Mouse (Mus musculus) Patski (cell line): ENCODE results near the gene Fgf16. TPM values are rescaled to one million over a fixed set of nuclear protein-coding genes. Genes with fewer than 3 reads are reported as not detected.

Experiments
- ATAC-seq: fragments of 100-300 bp; one replicate; pipeline ENCODE4 v1.8.0; 2021
- CTCF ChIA-PET: fragments of 350-600 bp; sonication (Branson Sonifier 250); formaldehyde crosslinking; loops from one replicate; lab custom pipeline; 2022; ENCODE audit warnings: inconsistent platforms; lab: Charles Lee
- POLR2A ChIA-PET: fragments of 350-600 bp; sonication (Branson Sonifier 250); formaldehyde crosslinking; loops from one replicate; lab custom pipeline; 2022; ENCODE audit warnings: antibody characterized with exemption, inconsistent platforms; lab: Charles Lee
- DNase-seq: peaks from one replicate; pipeline ENCODE4 v3.0.0-alpha.2; 2011; ENCODE audit warnings: low read depth, low spot score
- H3K27me3 ChIP-seq: fragments of 371-371 bp; one replicate; pipeline ENCODE4 v1.5.1; 2021
- CTCF ChIP-seq: fragments of 100-300 bp; IDR thresholded peaks from one replicate; pipeline ENCODE4 v1.5.1; 2021
- in situ Hi-C: fragments of 300-500 bp; cut with MboI; formaldehyde crosslinking; loops from 3 replicates; pipeline ENCODE4 v1.11.1; 2018; ENCODE audit warnings: low pct_unique_long_range_greater_than_20kb, mixed read lengths
- polyA plus RNA-seq: library from polyadenylated mRNA; unstranded; gene quantifications from one replicate; pipeline ENCODE4 v1.2.3, GENCODE M21; 2021

Gene Fgf16
- polyA plus RNA-seq, 1 experiment from 2014 or later = not detected

GRCm38 (mm10) chrX:105767177-105767764, 3.2 kb downstream of the Fgf16 start:
- in situ Hi-C loops = no loop called here
- no peak for DNase-seq
- TF ChIP-seq CTCF = no peak
- ATAC-seq = no peak
- ChIA-PET CTCF (interaction anchor here (1.2 kb wide), 1 partner anchor 12 kb away, joined by 3 read pairs; no protein-coding TSS in a partner anchor), POLR2A (no interaction called here)
- H3K27me3 ChIP-seq = peaks cover 4% of the 10 kb centered on the region

DNA sequence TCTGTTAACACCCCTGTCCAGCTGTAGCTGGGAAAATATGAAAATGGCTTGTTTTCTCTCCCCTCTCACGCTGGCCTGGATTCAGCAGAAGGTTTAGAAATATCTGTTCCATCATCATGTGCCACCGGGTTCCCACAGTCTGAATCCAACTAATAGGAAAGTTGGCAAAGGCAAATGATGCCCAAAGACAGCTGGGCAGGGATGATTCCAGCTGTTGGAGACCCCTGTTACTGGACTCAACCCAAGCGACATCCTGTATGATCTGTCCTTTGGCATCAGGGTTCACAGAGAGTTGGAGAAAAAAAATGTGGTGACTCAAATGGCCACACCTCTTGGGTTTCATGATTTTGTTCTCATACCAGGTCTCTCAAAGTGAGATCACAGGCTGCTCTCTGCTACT, 3.9 kb downstream of the Fgf16 start:
- ChIA-PET CTCF (interaction anchor here (1.2 kb wide), 1 partner anchor 11 kb away, joined by 3 read pairs; no protein-coding TSS in a partner anchor), POLR2A (no interaction called here)
- no peak for DNase-seq
- in situ Hi-C loops = no loop called here
- peaks cover 5% of the 10 kb centered on the region for H3K27me3 ChIP-seq
- ATAC-seq = no peak
- TF ChIP-seq CTCF = no peak

GRCm38 (mm10) chrX:105773281-105773680, 9.2 kb downstream of the Fgf16 start:
- H3K27me3 ChIP-seq = peaks cover 11% of the 10 kb centered on the region
- no peak for ATAC-seq
- ChIA-PET CTCF (no interaction called here), POLR2A (no interaction called here)
- in situ Hi-C loops = no loop called here
- DNase-seq = no peak
- no peak for TF ChIP-seq CTCF

DNA sequence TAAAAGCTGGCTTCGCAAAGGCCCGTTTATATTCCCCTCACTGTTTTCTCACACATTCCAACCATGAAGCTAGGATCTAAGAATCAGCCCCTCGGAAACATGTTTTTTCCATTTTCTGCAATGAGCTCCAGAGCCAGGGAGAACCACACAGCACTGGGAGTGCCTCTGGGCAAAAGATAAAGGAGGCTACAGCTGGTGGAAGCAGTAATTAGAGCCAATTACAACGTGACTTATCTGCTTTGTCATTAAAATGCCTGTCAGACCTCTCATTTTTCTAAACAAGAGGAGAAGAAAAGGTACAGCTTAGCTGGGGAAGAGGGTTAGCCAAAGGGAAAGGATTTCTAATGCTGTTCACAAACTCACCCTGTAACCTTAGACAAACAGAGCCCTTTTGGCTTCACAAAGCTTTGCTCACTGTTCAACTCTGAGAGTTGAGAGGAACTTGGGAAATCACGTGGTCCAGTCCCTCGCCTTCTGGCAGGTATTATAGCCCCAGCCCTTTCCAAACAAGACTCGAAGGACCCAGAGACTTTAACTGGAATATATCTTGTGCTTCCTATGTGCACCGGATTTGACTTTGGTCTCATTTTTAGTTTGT, 30.8 kb downstream of the Fgf16 start:
- ChIA-PET CTCF (no interaction called here), POLR2A (interaction anchor here (1.0 kb wide), 1 partner anchor 11 kb away, joined by 3 read pairs; no protein-coding TSS in a partner anchor)
- DNase-seq (no peak), ATAC-seq (no peak)
- TF ChIP-seq CTCF = no peak
- peaks cover 33% of the 10 kb centered on the region for H3K27me3 ChIP-seq
- in situ Hi-C loops = loop anchor here (25.0 kb wide), 1 partner anchor 633 kb away; no protein-coding TSS in a partner anchor

DNA sequence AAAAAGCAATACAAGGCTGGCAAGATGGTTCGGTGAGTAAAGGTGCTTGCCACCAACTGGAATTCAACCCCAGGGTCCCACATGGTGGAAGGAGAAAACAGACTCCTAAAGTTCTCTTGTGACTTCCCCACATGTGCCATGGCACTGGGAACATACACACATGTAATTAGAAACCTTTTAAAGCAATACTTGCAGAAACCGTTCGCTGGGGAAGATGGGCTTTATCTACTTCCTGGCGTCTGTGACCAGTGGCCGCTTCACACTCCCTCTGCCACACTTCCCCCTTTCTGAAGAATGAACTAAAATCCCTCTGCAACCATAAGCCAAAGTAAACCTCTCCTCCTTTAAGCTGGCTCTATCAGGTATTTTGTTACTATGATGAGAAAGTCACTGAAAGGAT, 60.4 kb downstream of the Fgf16 start:
- ChIA-PET POLR2A (no interaction called here), CTCF (no interaction called here)
- no peak for ATAC-seq
- no peak for TF ChIP-seq CTCF
- in situ Hi-C loops = no loop called here
- H3K27me3 ChIP-seq = peaks cover 35% of the 10 kb centered on the region
- DNase-seq = no peak

Other genes starting within 250 kb of the Fgf16 start
- gene Atrx, start 165.1 kb downstream of the Fgf16 start, polyA plus RNA-seq = 76.6 TPM
- gene Magt1, start 247.6 kb downstream of the Fgf16 start, polyA plus RNA-seq = 64.4 TPM